Mouse (Mus musculus) urinary bladder, postnatal 10 days (tissue): Measurements from ENCODE around the gene Trub2.
"Not testable (repeated sequence)": the region's sequence is repeated elsewhere in the genome, so short reads cannot be mapped to it uniquely, and the experiment has no call there.

Source experiments
- DNase-seq: peaks from one replicate; pipeline ENCODE4 v3.0.0; 2022; ENCODE audit warnings: low spot score

The Trub2 gene

DNA sequence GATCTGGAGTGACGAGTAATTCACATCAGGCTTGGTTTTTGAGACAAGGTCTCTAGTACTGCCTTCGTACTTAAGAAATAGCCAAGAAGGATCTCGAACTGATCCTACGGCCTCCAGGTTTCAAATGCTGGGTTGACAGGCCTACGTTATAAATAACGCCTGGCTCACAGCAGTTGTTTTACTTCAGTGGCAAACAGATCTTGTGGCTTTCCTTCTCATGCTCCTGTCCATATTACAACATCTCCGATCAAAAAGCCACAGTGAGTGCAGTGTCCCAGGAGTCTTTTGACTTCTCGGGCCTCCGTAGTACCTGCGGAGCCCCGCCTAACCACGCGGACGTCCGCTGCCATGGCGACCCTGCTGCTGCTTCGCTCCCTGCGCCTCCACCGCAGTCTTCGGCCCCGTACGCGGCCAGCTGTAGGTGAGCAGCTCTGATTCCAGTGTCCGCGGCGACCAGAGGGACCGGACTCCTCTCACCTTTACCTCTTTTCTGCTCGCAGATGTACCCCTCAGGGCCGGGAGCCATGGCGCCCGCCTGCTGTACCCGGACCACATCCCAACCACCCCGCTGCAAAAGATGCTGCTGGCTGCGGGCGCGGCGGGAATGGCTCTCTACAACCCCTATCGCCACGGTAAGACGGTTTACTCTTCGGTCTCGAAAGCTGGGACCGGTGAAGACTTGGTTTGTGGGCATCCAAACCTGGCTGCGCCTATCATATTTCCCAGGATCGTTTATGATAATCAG, at the start of gene Trub2:
Gene Trub2, minus strand, starts transcription at position 566 of the 745 bp plus-strand sequence.
- peak; percentile 38 for DNase-seq

DNA sequence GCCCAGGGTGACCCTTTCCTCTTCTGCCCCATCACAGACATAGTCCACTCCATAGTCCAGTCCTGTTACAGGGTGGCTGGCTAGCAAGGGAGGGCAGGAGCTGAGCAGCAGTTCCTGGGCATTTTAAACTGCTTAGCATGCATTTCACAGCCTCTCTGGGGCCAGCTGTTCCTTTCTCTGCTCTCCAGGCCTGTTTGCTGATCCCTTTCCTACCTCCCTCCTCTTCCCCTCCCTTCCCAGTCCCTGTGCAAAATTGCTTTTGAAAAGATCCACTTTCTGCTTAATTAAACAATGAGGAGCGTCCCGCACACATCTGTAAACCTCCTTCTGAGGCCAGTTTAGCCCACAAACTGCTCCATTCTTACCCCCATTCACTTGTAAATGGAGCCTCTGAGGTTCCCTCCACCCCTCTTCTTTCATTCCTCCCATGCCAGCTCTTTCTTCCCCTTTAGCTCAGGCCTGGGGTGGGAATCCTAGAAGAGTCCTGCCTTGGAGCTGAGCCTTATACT, 47.1 kb upstream of the Trub2 start:
- no peak for DNase-seq

GRCm38 (mm10) chr2:29833796-29834195, 45.5 kb upstream of the Trub2 start:
- DNase-seq, result no peak

- DNase-seq, result no peak
Observed at GRCm38 (mm10) chr2:29831106-29831505, 42.8 kb upstream of the Trub2 start.

DNA sequence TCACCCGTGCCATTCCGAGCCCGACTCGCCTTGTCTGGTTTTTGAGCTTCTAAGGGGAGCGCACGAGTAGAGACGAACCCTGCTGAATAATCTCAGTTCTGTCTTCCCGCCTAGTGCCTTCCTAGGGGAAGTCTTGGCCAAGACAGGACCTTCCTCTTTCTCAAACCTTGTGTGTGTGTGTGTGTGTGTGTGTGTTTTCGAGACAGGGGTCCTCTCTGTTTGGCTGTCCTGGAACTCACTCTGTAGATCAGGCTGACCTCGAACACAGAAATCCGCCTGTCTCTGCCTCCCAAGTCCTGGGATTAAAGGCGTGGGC, 39.4 kb upstream of the Trub2 start:
- no peak for DNase-seq

- peak; percentile 72 for DNase-seq
Observed at GRCm38 (mm10) chr2:29826926-29827708, 38.8 kb upstream of the Trub2 start.

DNA sequence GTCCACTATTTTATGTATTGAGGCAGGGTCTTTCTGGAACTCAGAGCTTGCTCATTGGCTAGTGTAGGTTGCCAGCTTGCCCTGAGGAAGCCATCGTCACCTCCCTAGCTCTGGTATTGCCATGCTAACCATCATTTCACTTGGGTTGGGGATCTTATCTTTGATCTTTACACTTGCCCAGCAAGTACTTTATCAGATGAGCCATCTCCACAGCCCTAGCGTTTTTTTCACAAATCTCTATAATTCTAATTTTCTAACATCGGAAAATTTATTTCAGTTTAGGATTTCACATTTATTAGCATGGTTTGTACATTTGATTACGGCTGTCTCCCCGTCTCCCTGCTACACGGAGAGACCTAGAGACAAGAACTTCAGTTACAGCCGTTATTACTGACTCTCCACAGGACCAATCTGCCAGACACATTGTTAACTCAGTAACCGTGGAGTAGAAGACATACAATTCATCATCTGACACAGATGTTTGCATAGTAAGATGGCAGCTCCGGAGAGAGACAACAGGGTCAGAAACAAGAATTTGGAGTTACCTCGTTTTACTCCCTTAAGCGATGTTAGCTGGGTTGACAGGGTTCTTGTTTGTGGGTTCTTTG, 38.1 kb upstream of the Trub2 start:
- DNase-seq, result no peak

DNA sequence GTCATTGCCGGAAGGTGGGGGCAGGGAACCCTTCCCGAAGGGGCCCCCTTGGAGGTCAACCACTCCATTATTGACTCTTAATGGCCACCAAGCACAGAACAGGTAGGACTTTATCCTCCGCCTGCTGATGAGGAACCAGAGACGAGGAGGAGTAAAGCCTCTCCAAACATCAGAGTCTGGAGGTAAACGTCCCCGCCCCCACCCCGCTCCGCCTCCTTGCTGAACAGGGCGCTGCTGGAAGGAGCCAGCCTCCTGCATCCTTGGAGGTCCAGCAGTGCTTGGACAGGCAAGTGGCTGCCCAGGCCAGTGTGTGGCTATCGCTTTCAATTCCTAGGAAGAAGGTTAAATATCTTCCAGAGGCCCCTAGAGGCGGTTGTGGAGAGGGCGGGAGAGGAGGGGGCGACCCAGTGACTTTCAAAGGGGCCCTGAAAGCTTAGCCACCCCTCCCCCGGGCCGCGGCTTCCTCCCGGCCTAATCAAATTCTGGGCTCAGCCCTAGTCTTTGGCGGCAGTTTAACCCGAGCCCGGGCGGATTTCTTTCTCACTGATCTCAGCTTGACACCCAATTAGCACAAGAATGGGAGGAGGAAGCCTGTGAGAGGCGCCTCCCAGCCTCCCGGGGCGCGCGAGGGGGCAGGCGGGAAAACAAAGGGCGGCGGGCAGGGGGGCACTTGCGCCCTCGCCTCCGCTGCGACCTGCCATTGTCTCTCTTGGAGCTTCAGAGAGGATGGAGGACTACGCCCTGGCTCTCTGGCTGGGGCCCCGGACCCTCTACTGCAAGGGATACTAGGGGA, 31.9 kb upstream of the Trub2 start, which contains the start of gene Urm1:
Gene Urm1, plus strand, starts transcription at position 51 of the 793 bp plus-strand sequence.
- DNase-seq, result no peak

- no peak for DNase-seq
Observed at GRCm38 (mm10) chr2:29819363-29819762, 31.1 kb upstream of the Trub2 start.

DNA sequence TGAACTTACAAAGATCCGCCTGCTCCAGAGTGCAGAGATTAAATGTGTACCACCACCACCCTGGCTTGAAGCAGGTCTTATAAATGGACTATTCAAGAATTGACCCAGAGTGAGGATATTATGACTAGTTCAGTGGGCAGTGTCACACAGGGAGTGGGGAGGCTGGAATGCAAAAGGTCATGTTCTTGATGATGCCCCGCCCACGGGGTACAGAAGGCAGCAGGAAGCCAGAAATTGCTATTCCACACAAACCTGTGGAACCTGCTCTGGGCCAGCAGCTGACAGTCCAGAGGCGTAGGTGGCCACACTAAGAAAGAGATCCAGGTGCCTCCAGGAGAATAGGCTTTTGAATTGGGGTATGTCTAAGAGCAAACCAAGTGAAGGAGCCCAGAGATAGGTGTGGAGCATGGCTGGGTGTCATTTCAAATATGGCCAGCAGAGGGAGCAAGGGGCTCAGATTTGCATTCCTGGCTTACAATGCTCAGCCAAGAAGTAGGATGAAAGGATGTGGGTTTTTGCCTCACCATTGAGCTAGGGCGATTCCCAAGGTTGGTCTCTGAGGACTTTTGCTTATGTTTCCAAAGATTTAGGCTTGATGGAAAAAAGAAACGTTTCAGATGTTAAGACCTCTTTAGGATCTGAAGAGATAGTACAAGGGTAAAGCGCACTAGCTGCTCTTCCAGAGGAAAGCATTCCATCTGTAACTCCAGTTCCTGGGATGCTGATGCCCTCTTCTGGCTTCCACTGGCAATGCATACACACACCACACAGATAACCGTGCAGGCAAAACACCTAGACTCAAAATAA, 29.3 kb upstream of the Trub2 start:
- peak; percentile 52 for DNase-seq

- no peak for DNase-seq
Observed at GRCm38 (mm10) chr2:29815678-29816371, 27.5 kb upstream of the Trub2 start.

DNA sequence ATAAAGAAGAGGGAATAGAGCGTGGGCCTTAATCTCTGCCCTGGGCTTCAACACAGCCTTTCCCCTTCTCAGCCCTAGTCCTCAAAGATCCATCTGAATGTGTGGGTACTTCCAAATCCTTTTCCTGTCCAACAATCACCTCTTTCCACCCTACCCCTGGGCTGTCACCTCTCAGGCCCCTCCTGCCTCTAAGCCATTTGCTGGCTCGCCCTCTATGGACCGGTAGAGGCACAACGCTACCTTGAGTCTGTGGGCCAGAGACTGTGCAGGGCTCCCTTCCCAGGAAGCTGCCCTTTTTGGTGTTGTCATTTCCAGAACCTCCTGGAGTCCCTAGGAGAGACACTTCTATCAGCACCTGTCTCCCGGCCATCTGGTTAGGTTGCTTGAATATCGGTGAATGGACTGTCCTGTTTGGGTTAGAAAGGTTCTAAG, 15.1 kb upstream of the Trub2 start:
- DNase-seq, result no peak

DNA sequence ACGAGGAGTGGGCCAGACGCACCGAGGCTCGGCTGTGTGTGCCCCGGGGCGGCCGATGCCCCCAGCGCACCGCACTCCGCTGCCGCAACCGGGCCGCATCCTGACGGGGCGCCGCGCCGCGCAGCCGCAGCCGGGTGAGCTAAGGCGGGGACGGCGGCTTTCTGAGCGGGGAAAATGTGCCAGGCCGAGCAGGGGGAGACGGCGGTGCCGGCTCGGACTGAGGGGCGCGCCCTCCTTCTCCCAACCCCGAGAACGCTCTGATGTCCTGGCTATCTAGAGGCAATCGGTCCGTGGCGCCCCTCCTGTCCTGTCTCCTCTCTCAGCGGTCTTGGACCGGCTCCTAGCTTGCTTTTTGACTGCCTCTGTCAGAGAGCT, 14.5 kb upstream of the Trub2 start:
- DNase-seq, result no peak

GRCm38 (mm10) chr2:29802075-29802826, 13.9 kb upstream of the Trub2 start, which contains the start of gene Slc27a4:
Gene Slc27a4, plus strand, starts transcription at chr2:29802634.
- DNase-seq, result peak; percentile 88

GRCm38 (mm10) chr2:29792772-29793487, 4.6 kb upstream of the Trub2 start:
- no peak for DNase-seq

GRCm38 (mm10) chr2:29787104-29787917, 991 bp downstream of the Trub2 start, which contains the start of gene Coq4:
Gene Coq4, plus strand, starts transcription at chr2:29787493.
- peak; percentile 32 for DNase-seq

DNA sequence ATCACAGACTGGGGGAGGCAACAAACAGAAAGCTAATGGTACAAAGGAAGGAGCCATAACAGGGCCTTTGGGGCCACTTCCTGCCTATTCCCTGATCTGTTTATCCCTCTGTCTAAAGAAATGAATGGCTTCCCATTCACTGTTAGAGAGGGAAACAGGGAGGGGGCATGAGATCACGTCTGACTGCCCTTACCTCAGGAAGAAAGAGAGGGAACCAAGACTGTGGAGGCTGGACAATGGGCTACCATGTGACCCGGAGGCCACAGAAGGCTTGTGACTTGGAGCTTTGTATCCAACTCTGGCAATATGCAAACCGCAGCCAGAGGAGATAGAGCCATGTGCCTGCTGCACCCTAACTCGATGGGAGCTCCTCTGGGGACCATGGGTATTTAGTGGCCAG, 4.0 kb downstream of the Trub2 start:
- DNase-seq, result no peak

DNA sequence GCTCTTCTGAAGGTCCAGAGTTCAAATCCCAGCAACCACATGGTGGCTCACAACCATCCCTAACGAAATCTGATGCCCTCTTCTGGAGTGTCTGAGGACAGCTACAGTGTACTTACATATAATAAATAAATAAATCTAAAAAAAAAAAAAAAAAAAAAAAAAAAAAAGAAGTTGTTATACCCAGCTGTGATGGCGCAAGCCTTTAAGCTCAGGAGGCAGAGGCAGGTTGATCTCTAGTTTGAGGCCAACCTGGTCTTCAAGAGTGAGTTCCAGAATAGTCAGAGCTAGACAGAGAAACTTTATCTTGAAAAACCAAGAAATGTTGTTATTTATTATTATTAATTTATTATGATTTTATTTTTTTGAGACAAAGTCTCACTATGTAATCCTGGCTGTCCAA, 7.0 kb downstream of the Trub2 start:
- DNase-seq, result not testable (repeated sequence)
